Mouse (Mus musculus) spleen, adult 2 months (tissue): ENCODE measurements around the gene Camk2g.

Experiments
- CTCF ChIP-seq: fragments of 200-500 bp; IDR thresholded peaks from 2 replicates; pipeline ENCODE4 v1.5.1; 2011; ENCODE audit warnings: mild to moderate bottlenecking, inconsistent platforms; ENCODE audit not compliant: insufficient read depth, insufficient read length, insufficient replicate concordance; ENCODE audit errors: extremely low read depth
- POLR2A ChIP-seq: fragments of 200-500 bp; IDR thresholded peaks from 2 replicates; pipeline ENCODE4 v1.6.1; 2011; ENCODE audit warnings: low read depth, low read length, inconsistent platforms

DNA sequence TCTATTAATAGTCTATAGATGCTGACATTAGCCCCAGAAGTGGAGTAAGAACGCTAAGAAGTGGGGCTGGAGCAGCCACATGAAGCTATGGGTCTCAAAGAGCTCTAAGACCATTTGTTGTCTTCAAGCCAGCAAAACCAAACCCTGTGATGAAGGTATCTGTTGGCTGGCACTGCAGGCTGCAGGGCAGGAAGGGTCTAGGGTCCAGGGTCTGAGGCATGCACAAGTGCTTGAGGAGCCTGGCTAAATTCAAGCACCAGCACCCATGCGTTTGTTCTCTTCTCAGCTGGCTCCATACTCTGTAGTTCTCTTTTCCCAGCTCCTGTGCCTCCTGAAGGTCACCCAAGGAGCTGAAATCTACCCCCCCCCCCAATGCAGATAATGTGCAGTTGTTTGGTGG, 58.8 kb downstream of the Camk2g start:
- no peak for TF ChIP-seq CTCF
- no peak for TF ChIP-seq POLR2A
